Mouse (Mus musculus) cortical plate, adult 2 months (tissue): ENCODE measurements around the gene Rhox2a.
"Not testable (repeated sequence)": the region's sequence is repeated elsewhere in the genome, so short reads cannot be mapped to it uniquely, and the experiment has no call there.

ENCODE experiments used
- CTCF ChIP-seq: fragments of 200-500 bp; IDR thresholded peaks from 2 replicates; pipeline ENCODE4 v1.5.1; 2011; ENCODE audit warnings: mild to moderate bottlenecking, control low read depth, low read length; ENCODE audit not compliant: insufficient read depth; ENCODE audit errors: extremely low read depth
- POLR2A ChIP-seq: fragments of 200-500 bp; IDR thresholded peaks from 2 replicates; pipeline ENCODE4 v1.6.1; 2011; ENCODE audit warnings: mild to moderate bottlenecking, low read length, control low read depth; ENCODE audit not compliant: insufficient read depth; ENCODE audit errors: extremely low read depth

DNA sequence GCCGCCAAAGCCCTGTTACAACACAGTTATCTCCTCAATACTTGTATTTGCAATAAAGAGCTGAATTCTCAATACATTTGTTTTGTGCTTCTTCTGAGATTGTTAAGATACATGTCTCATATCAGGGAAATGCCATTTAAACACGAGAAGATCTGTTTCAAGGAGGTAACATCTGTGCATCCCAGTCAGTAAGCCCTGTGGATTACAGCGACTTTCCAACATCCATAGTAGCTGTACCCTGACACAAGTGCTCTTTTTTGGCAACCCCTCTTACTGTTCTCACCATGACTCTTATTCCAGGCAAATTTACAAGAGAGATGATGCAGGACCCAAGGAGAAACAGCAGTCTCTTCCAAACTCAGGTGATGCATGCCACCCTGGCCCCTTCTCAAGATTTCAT, 4.8 kb downstream of the Rhox2a start, which contains the start of gene Rhox3a:
- not testable (repeated sequence) for TF ChIP-seq CTCF, POLR2A
